Mouse (Mus musculus): ENCODE measurements at regions not wholly inside any gene's neighbourhood (a gene's known extent, or its start where the extent isn't known, plus 50 kb on each side); places are given as distances from the start of the nearest gene placed in this dataset.

DNA sequence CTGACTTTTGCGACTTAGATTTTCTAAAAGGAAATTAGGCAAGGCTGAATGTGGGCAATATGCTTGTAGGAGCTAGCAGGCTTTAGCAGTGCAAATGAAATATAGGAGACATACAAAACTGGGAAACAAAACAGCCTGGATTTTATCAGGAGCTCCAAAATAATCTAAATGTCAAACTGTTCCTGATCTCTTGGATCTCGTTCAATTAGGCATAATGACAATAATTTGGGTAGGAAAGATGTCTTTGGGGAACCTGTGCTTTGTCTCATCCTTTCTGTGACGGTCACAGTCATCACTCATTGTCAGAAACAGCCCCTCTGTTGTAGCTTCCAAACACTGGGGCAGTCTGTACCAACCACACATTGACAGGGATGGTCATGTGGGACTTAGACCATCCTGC is 702.2 kb downstream of the Tlr4 start:
- no peak for TF ChIP-seq CTCF (IDR thresholded peaks at IDR 0.05)
- no peak for TF ChIP-seq POLR2A (IDR thresholded peaks at IDR 0.05; ENCODE audit: insufficient read depth, low read depth, low read length)

All from heart, adult 2 months (tissue).